Mouse (Mus musculus) liver, embryonic 13.5 days (tissue): ENCODE data around the gene Slc31a2. TPM values are rescaled to one million over a fixed set of nuclear protein-coding genes. Genes with fewer than 3 reads are reported as not detected.
A peak's percentile ranks its signal among the peaks of the same experiment; 100 is the strongest.
"Not testable (repeated sequence)": the region's sequence is repeated elsewhere in the genome, so short reads cannot be mapped to it uniquely, and the experiment has no call there.

Experiments used
- ATAC-seq: fragments of 200-750 bp; cut with Nextera tagmentation; 2 replicates; pipeline ENCODE4 v1.8.0; 2017; ENCODE audit warnings: low read depth, mild to moderate bottlenecking, moderate number of reproducible peaks, moderate library complexity
- DNase-seq: peaks from one replicate; pipeline ENCODE4 v3.0.0; 2022
- H3K27ac ChIP-seq: fragments of 300-500 bp; sonication (generic); 2 replicates; pipeline ENCODE4 v1.5.1; 2015; ENCODE audit warnings: moderate library complexity, mild to moderate bottlenecking, inconsistent platforms
- H3K27me3 ChIP-seq: fragments of 300-500 bp; sonication (generic); 2 replicates; pipeline ENCODE4 v1.6.1; 2015; ENCODE audit warnings: mild to moderate bottlenecking, inconsistent platforms
- H3K36me3 ChIP-seq: fragments of 300-500 bp; sonication (generic); 2 replicates; pipeline ENCODE4 v1.6.1; 2015; ENCODE audit warnings: mild to moderate bottlenecking, inconsistent platforms
- H3K4me1 ChIP-seq: fragments of 300-500 bp; sonication (generic); replicated peaks from 2 replicates; pipeline ENCODE4 v1.6.1; 2015; ENCODE audit warnings: inconsistent platforms
- H3K4me2 ChIP-seq: fragments of 300-500 bp; sonication (generic); 2 replicates; pipeline ENCODE4 v1.6.1; 2015; ENCODE audit warnings: inconsistent platforms, mild to moderate bottlenecking, moderate library complexity
- H3K4me3 ChIP-seq: fragments of 300-500 bp; sonication (generic); replicated peaks from 2 replicates; pipeline ENCODE4 v1.5.1; 2015; ENCODE audit warnings: mild to moderate bottlenecking, inconsistent platforms
- H3K9ac ChIP-seq: fragments of 300-500 bp; sonication (generic); 2 replicates; pipeline ENCODE4 v1.6.1; 2015; ENCODE audit warnings: mild to moderate bottlenecking, inconsistent platforms
- H3K9me3 ChIP-seq: fragments of 300-500 bp; sonication (generic); replicated peaks from 2 replicates; pipeline ENCODE4 v1.6.1; 2016; ENCODE audit warnings: inconsistent platforms
- WGBS: fragments of 180-500 bp; shearing (Covaris S2); methylation state at CpG from one replicate; pipeline ENCODE4 v1.1.7; 2015; ENCODE audit not compliant: insufficient replicate concordance; 5-methylcytosine and 5-hydroxymethylcytosine counted together
- polyA plus RNA-seq: library from polyadenylated mRNA; unstranded; fragments of >200 nt; fragmentation: Nextera tagmentation; extraction: Ambion mirVana; gene quantifications from 2 replicates; pipeline ENCODE4 v1.2.1, GENCODE M21; 2015

Gene Slc31a2
- polyA plus RNA-seq, 1 experiment from 2014 or later, result 5.6 TPM

- ATAC-seq, result no peak
- Histone ChIP-seq H3K27ac (no peak overlapping the region), H3K9me3 (no peaks in the 10 kb centered on the region), H3K36me3 (no peaks in the 10 kb centered on the region), H3K4me1 (no peaks in the 10 kb centered on the region), H3K4me2 (no peak overlapping the region), H3K27me3 (no peaks in the 10 kb centered on the region), H3K4me3 (no peak overlapping the region), H3K9ac (no peak overlapping the region)
- WGBS, result 36% methylated on average over 7 of the region's 7 CpGs
- no peak for DNase-seq
These were observed 927 bp downstream of the Slc31a2 start for GRCm38 (mm10) chr4:62263133-62263844.

- no peak overlapping the region for H3K4me3 ChIP-seq
- H3K9ac ChIP-seq, result no peak overlapping the region
- DNase-seq, result no peak
- H3K9me3 ChIP-seq, result no peaks in the 10 kb centered on the region
- peak; percentile 41; the same call in 1 of the 2 replicates for ATAC-seq
- no peak overlapping the region for H3K4me2 ChIP-seq
- H3K36me3 ChIP-seq, result no peaks in the 10 kb centered on the region
- no peaks in the 10 kb centered on the region for H3K4me1 ChIP-seq
- no peak overlapping the region for H3K27ac ChIP-seq
- no peaks in the 10 kb centered on the region for H3K27me3 ChIP-seq
- 48% methylated on average over 10 of the region's 10 CpGs for WGBS
These were observed 2.9 kb downstream of the Slc31a2 start for GRCm38 (mm10) chr4:62265154-62265836.

DNA sequence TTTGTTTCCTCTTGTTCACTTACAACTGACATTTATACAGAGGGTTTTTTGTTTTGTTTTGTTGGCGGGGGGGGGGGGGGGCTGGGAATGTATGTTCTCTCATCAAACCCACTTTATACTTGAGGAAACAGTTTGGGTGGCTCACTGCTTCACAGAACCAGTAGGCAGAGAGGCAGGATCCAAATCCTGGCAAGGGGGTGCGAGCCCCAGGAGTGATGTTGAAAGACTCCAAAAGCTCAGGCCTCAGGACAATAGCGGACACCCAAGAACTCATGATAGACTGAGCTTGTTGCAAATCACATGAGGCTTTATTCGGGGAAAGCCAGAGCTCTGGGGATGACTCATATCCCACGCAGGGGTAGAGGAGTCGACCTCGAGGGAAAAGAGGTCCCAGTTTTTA lies 3.7 kb downstream of the Slc31a2 start:
- H3K27ac ChIP-seq, DNase-seq, H3K4me3 ChIP-seq: not testable (repeated sequence)

DNA sequence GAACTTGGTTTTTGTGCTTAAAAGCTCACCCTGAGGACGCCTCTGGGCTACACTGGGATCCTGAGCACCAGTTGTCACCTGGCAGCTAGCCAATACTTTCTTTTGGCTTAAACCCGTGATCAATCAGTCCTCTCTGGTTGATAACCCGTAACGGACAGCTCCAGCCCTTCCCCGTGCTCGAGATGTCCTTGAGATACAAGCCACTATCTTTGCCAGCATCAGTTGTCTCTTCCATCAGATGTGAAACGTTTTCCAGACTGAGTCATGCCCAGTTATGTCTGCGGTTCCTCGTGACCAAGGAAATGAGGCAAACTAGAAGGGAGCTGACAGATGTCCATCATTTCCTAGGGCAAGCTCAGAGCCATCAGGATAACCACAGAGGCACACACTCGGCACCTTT lies 4.7 kb downstream of the Slc31a2 start:
- H3K9ac ChIP-seq, result no peak overlapping the region
- DNase-seq (no peak), ATAC-seq (no peak)
- no peak overlapping the region for H3K27ac ChIP-seq
- no peak overlapping the region for H3K4me2 ChIP-seq
- no peak overlapping the region for H3K4me3 ChIP-seq
- H3K27me3 ChIP-seq, result no peaks in the 10 kb centered on the region
- H3K9me3 ChIP-seq, result no peaks in the 10 kb centered on the region
- 55% methylated on average over 10 of the region's 10 CpGs for WGBS
- H3K36me3 ChIP-seq, result no peaks in the 10 kb centered on the region
- no peaks in the 10 kb centered on the region for H3K4me1 ChIP-seq

More for the DNA sequence above, 3.7 kb downstream of the Slc31a2 start:
- ATAC-seq, H3K4me1 ChIP-seq, H3K27me3 ChIP-seq, H3K9me3 ChIP-seq, H3K36me3 ChIP-seq, H3K4me2 ChIP-seq, H3K9ac ChIP-seq: not testable (repeated sequence)
- WGBS, result 62% methylated on average over 7 of the region's 7 CpGs

GRCm38 (mm10) chr4:62272696-62273095 lies 10.3 kb downstream of the Slc31a2 start:
- 70% methylated on average over 10 of the region's 10 CpGs for WGBS

GRCm38 (mm10) chr4:62273916-62274315 lies 11.6 kb downstream of the Slc31a2 start:
- H3K4me3 ChIP-seq, result no peak overlapping the region
- no peak overlapping the region for H3K4me2 ChIP-seq
- ATAC-seq (no peak), DNase-seq (no peak)
- H3K9me3 ChIP-seq, result no peaks in the 10 kb centered on the region
- no peaks in the 10 kb centered on the region for H3K36me3 ChIP-seq
- no peaks in the 10 kb centered on the region for H3K27me3 ChIP-seq
- 79% methylated on average over 10 of the region's 10 CpGs for WGBS
- no peak overlapping the region for H3K9ac ChIP-seq
- H3K27ac ChIP-seq, result no peak overlapping the region
- H3K4me1 ChIP-seq, result peaks cover 9% of the 10 kb centered on the region

More at GRCm38 (mm10) chr4:62272696-62273095, 10.3 kb downstream of the Slc31a2 start:
- no peak for ATAC-seq
- Histone ChIP-seq H3K4me2 (no peak overlapping the region), H3K27ac (no peak overlapping the region), H3K9me3 (no peaks in the 10 kb centered on the region), H3K9ac (no peak overlapping the region), H3K36me3 (no peaks in the 10 kb centered on the region), H3K4me3 (no peak overlapping the region), H3K27me3 (no peaks in the 10 kb centered on the region), H3K4me1 (peaks cover 9% of the 10 kb centered on the region; the same call in 1 of the 2 replicates)
- no peak for DNase-seq

GRCm38 (mm10) chr4:62274841-62275536 lies 12.6 kb downstream of the Slc31a2 start:
- DNase-seq, result no peak
- Histone ChIP-seq H3K9me3 (no peaks in the 10 kb centered on the region), H3K4me3 (no peak overlapping the region), H3K27ac (no peak overlapping the region), H3K9ac (no peak overlapping the region), H3K36me3 (no peaks in the 10 kb centered on the region), H3K4me1 (peaks cover 9% of the 10 kb centered on the region), H3K4me2 (no peak overlapping the region), H3K27me3 (no peaks in the 10 kb centered on the region)
- no peak; the same call in 1 of the 2 replicates for ATAC-seq
- 38% methylated on average over 12 of the region's 12 CpGs for WGBS

- 69% methylated on average over 10 of the region's 10 CpGs for WGBS
- no peak for DNase-seq
- H3K36me3 ChIP-seq, result no peaks in the 10 kb centered on the region
These were observed 14.3 kb downstream of the Slc31a2 start for GRCm38 (mm10) chr4:62276642-62277041.

GRCm38 (mm10) chr4:62277222-62277621 lies 14.9 kb downstream of the Slc31a2 start:
- ATAC-seq, result no peak
- 53% methylated on average over 3 of the region's 3 CpGs for WGBS
- Histone ChIP-seq H3K4me2 (no peak overlapping the region), H3K27me3 (no peaks in the 10 kb centered on the region), H3K4me3 (no peak overlapping the region), H3K27ac (no peak overlapping the region), H3K4me1 (peaks cover 9% of the 10 kb centered on the region), H3K9me3 (no peaks in the 10 kb centered on the region), H3K36me3 (no peaks in the 10 kb centered on the region), H3K9ac (no peak overlapping the region)
- DNase-seq, result no peak

More at GRCm38 (mm10) chr4:62276642-62277041, 14.3 kb downstream of the Slc31a2 start:
- H3K4me3 ChIP-seq, result no peak overlapping the region
- no peak overlapping the region for H3K9ac ChIP-seq
- H3K4me2 ChIP-seq, result no peak overlapping the region
- no peaks in the 10 kb centered on the region for H3K27me3 ChIP-seq
- H3K9me3 ChIP-seq, result no peaks in the 10 kb centered on the region
- H3K4me1 ChIP-seq, result peaks cover 9% of the 10 kb centered on the region
- H3K27ac ChIP-seq, result no peak overlapping the region
- ATAC-seq, result no peak

- peaks cover 9% of the 10 kb centered on the region for H3K4me1 ChIP-seq
- no peaks in the 10 kb centered on the region for H3K36me3 ChIP-seq
- no peak overlapping the region for H3K4me3 ChIP-seq
- no peaks in the 10 kb centered on the region for H3K9me3 ChIP-seq
- DNase-seq, result no peak
- 58% methylated on average over 4 of the region's 4 CpGs for WGBS
- H3K27me3 ChIP-seq, result no peaks in the 10 kb centered on the region
- H3K4me2 ChIP-seq, result no peak overlapping the region
- ATAC-seq, result no peak
- H3K9ac ChIP-seq, result no peak overlapping the region
- H3K27ac ChIP-seq, result no peak overlapping the region
These were observed 15.7 kb downstream of the Slc31a2 start for GRCm38 (mm10) chr4:62278081-62278480.

GRCm38 (mm10) chr4:62281319-62281718 lies 19.0 kb downstream of the Slc31a2 start:
- no peak overlapping the region for H3K4me3 ChIP-seq
- no peaks in the 10 kb centered on the region for H3K36me3 ChIP-seq
- H3K27me3 ChIP-seq, result no peaks in the 10 kb centered on the region
- ATAC-seq (no peak), DNase-seq (no peak)
- H3K4me2 ChIP-seq, result no peak overlapping the region
- H3K9ac ChIP-seq, result no peak overlapping the region
- H3K4me1 ChIP-seq, result peaks cover 5% of the 10 kb centered on the region
- no peak overlapping the region for H3K27ac ChIP-seq
- 38% methylated on average over 5 of the region's 5 CpGs for WGBS
- no peaks in the 10 kb centered on the region for H3K9me3 ChIP-seq
